Mouse (Mus musculus): ENCODE measurements at regions not wholly inside any gene's neighbourhood (a gene's known extent, or its start where the extent isn't known, plus 50 kb on each side); places are given as distances from the start of the nearest gene placed in this dataset.

DNA sequence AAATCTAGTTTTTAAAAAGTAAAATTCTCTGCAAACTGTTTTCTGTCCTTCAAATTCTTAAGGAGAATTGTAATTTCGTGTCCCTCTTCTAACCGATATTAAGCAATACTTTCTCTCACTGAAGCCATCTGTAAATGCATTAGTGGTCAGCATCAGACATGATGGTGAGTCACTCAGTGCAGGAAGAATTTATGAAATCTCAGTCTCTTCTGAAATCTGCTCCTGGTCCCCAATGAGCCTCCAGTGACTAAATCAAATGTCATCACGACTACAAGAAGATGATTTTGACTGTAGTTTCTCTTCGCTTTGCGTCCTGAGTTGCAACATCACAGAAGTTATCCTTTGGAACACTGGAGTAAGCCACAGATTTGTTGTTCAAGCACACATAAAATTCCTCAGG, 175.7 kb downstream of the Nsun3 start:
- H3K9me3 ChIP-seq (replicated peaks; ENCODE audit: low read length), result no peaks in the 10 kb centered on the region
- no peaks in the 10 kb centered on the region for H3K79me2 ChIP-seq (replicated peaks; ENCODE audit: control insufficient read depth, extremely low read depth, insufficient read depth, poor library complexity, severe bottlenecking)
- peaks cover 20% of the 10 kb centered on the region for H3K27me3 ChIP-seq (replicated peaks)
- no peak for DNase-seq (ENCODE audit: extremely low read depth)
- no peaks in the 10 kb centered on the region for H3K4me1 ChIP-seq (ENCODE audit: control insufficient read depth in 1 of 2, insufficient read depth in 2 of 2)
- dilution Hi-C loops (cut with MboI; ENCODE audit: extremely low pct_ligation_motif_present, extremely low pct_unique_long_range_greater_than_20kb, low sequenced_read_pairs) (no loop called here), in situ Hi-C loops (cut with MboI; ENCODE audit: low pct_ligation_motif_present, low pct_unique_long_range_greater_than_20kb, low sequenced_read_pairs) (no loop called here)
- H3K4me3 ChIP-seq (replicated peaks in 1 of 3; ENCODE audit: low read depth in 2 of 3, low read length in 2 of 3, poor library complexity in 1 of 3), result no peak overlapping the region
- H3K4me2 ChIP-seq (ENCODE audit: insufficient read depth, low read depth, poor library complexity, severe bottlenecking), result no peak overlapping the region
- no peak overlapping the region for H3K9ac ChIP-seq (ENCODE audit: insufficient read depth, low read depth)
- H3K36me3 ChIP-seq (replicated peaks in 1 of 2; ENCODE audit: control insufficient read depth in 1 of 2, insufficient read depth in 1 of 2, low read length in 1 of 2), result no peaks in the 10 kb centered on the region
- TF ChIP-seq SMC3 (IDR thresholded peaks at IDR 0.05; ENCODE audit: low read depth, low read length) (no peak), GABPA (IDR thresholded peaks at IDR 0.05; ENCODE audit: insufficient replicate concordance, low read depth, low read length) (no peak), USF1 (IDR thresholded peaks at IDR 0.05; ENCODE audit: low read depth, low read length) (no peak), ELF1 (IDR thresholded peaks at IDR 0.05; ENCODE audit: low read depth, low read length) (no peak), CTCF (conservative IDR thresholded peaks at IDR 0.05 in 1 of 2, IDR thresholded peaks at IDR 0.05 in 1 of 2; ENCODE audit: low read depth in 2 of 2, low read length in 2 of 2) (no peak), POLR2A (IDR thresholded peaks at IDR 0.05; ENCODE audit: low read depth, low read length) (no peak), JUN (IDR thresholded peaks at IDR 0.05; ENCODE audit: insufficient read depth, low read depth, low read length) (no peak), ZMIZ1 (IDR thresholded peaks at IDR 0.05; ENCODE audit: low read depth, low read length) (no peak), CHD1 (IDR thresholded peaks at IDR 0.05; ENCODE audit: low read depth, low read length) (no peak), MXI1 (IDR thresholded peaks at IDR 0.05; ENCODE audit: low read depth, low read length) (no peak), EP300 (IDR thresholded peaks at IDR 0.05; ENCODE audit: low read length) (no peak), CHD2 (IDR thresholded peaks at IDR 0.05; ENCODE audit: low read length) (no peak), UBTF (IDR thresholded peaks at IDR 0.05; ENCODE audit: low read depth, low read length) (no peak), TCF12 (IDR thresholded peaks at IDR 0.05; ENCODE audit: low read depth, low read length) (no peak), PAX5 (IDR thresholded peaks at IDR 0.05; ENCODE audit: low read length) (no peak)
- no peak overlapping the region for H3K27ac ChIP-seq (ENCODE audit: insufficient read depth, low read depth)

DNA sequence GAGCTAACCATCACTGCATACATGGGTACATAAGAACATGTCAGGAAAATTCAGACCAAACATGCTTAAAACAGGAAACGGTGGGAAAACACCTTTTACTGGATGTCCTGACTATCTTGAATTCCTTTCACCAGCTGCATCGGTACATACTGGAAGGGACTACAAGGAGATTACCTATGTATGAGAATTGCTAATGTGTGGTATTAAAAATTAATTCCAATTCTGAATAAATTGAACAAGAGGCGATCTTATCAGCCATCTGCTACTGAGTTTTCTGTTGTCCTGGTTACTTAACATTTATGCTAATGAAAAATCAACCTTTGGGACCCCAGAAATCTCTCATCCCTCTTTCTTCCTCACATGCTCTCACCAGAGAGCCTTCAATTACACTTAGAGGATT, 178.0 kb downstream of the Nsun3 start:
- dilution Hi-C loops (cut with MboI; ENCODE audit: extremely low pct_ligation_motif_present, extremely low pct_unique_long_range_greater_than_20kb, low sequenced_read_pairs), result no loop called here
- Histone ChIP-seq H3K27ac (ENCODE audit: insufficient read depth, low read depth) (no peak overlapping the region), H3K9ac (ENCODE audit: insufficient read depth, low read depth) (no peak overlapping the region), H3K79me2 (replicated peaks; ENCODE audit: control insufficient read depth, extremely low read depth, insufficient read depth, poor library complexity, severe bottlenecking) (no peaks in the 10 kb centered on the region), H3K4me1 (ENCODE audit: control insufficient read depth in 1 of 2, insufficient read depth in 2 of 2) (no peaks in the 10 kb centered on the region), H3K9me3 (replicated peaks; ENCODE audit: low read length) (no peaks in the 10 kb centered on the region), H3K4me2 (ENCODE audit: insufficient read depth, low read depth, poor library complexity, severe bottlenecking) (no peak overlapping the region), H3K36me3 (replicated peaks in 1 of 2; ENCODE audit: control insufficient read depth in 1 of 2, insufficient read depth in 1 of 2, low read length in 1 of 2) (no peaks in the 10 kb centered on the region), H3K27me3 (replicated peaks) (peaks cover 25% of the 10 kb centered on the region), H3K4me3 (replicated peaks in 1 of 3; ENCODE audit: low read depth in 2 of 3, low read length in 2 of 3, poor library complexity in 1 of 3) (no peak overlapping the region)
- DNase-seq (ENCODE audit: extremely low read depth), result no peak
- in situ Hi-C loops (cut with MboI; ENCODE audit: low pct_ligation_motif_present, low pct_unique_long_range_greater_than_20kb, low sequenced_read_pairs), result no loop called here
- no peak for TF ChIP-seq POLR2A (IDR thresholded peaks at IDR 0.05; ENCODE audit: low read depth, low read length)

DNA sequence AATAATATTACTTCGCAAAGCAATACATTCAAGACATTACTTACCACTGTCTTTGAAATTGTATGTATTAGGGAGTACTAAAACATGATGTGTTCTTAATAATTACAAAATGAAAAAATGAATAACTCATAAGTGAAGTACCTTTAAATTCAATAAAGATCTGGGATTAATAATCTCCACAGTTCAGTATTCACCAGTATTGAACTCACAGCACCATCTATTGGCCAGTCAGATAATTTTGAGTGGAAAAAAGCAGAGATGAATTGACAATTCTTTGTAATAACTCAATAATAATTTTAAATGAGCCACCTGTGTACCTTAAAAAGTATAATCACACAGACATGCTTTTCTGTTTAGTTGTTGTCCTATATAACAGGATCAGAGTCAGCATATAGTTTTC, 180.7 kb downstream of the Nsun3 start:
- dilution Hi-C loops (cut with MboI; ENCODE audit: extremely low pct_ligation_motif_present, extremely low pct_unique_long_range_greater_than_20kb, low sequenced_read_pairs), result no loop called here
- in situ Hi-C loops (cut with MboI; ENCODE audit: low pct_ligation_motif_present, low pct_unique_long_range_greater_than_20kb, low sequenced_read_pairs), result no loop called here

More for the DNA sequence above, 180.7 kb downstream of the Nsun3 start:
- Histone ChIP-seq H3K79me2 (replicated peaks; ENCODE audit: control insufficient read depth, extremely low read depth, insufficient read depth, poor library complexity, severe bottlenecking) (no peaks in the 10 kb centered on the region), H3K4me3 (replicated peaks in 1 of 3; ENCODE audit: low read depth in 2 of 3, low read length in 2 of 3, poor library complexity in 1 of 3) (no peak overlapping the region), H3K4me1 (ENCODE audit: control insufficient read depth in 1 of 2, insufficient read depth in 2 of 2) (no peaks in the 10 kb centered on the region), H3K4me2 (ENCODE audit: insufficient read depth, low read depth, poor library complexity, severe bottlenecking) (no peak overlapping the region), H3K27me3 (replicated peaks) (peaks cover 22% of the 10 kb centered on the region), H3K27ac (ENCODE audit: insufficient read depth, low read depth) (no peak overlapping the region), H3K36me3 (replicated peaks in 1 of 2; ENCODE audit: control insufficient read depth in 1 of 2, insufficient read depth in 1 of 2, low read length in 1 of 2) (no peaks in the 10 kb centered on the region), H3K9ac (ENCODE audit: insufficient read depth, low read depth) (no peak overlapping the region), H3K9me3 (replicated peaks; ENCODE audit: low read length) (no peaks in the 10 kb centered on the region)
- peak; percentile 46 for TF ChIP-seq RAD21 (IDR thresholded peaks at IDR 0.05; ENCODE audit: low read depth, low read length)
- TF ChIP-seq USF1 (IDR thresholded peaks at IDR 0.05; ENCODE audit: low read depth, low read length), result no peak
- no peak for TF ChIP-seq MAX (IDR thresholded peaks at IDR 0.05; ENCODE audit: low read length)
- TF ChIP-seq USF2 (conservative IDR thresholded peaks at IDR 0.05; ENCODE audit: low read depth, low read length), result no peak
- TF ChIP-seq CTCF (conservative IDR thresholded peaks at IDR 0.05 in 1 of 2, IDR thresholded peaks at IDR 0.05 in 1 of 2; ENCODE audit: low read depth in 2 of 2, low read length in 2 of 2), result peak in 1 of 2 experiments; percentile 55; a peak in 2 of 4 replicates
- TF ChIP-seq NRF1 (IDR thresholded peaks at IDR 0.05; ENCODE audit: low read depth, low read length), result no peak
- no peak for TF ChIP-seq RCOR1 (conservative IDR thresholded peaks at IDR 0.05; ENCODE audit: low read depth, low read length)
- TF ChIP-seq ETS1 (conservative IDR thresholded peaks at IDR 0.05; ENCODE audit: low read depth, low read length), result no peak
- no peak for TF ChIP-seq TCF12 (IDR thresholded peaks at IDR 0.05; ENCODE audit: low read depth, low read length)
- TF ChIP-seq HCFC1 (IDR thresholded peaks at IDR 0.05; ENCODE audit: low read depth, low read length), result no peak
- TF ChIP-seq MAFK (IDR thresholded peaks at IDR 0.05; ENCODE audit: insufficient replicate concordance, low read length), result no peak
- no peak for TF ChIP-seq KAT2A (IDR thresholded peaks at IDR 0.05; ENCODE audit: insufficient replicate concordance, low read length)
- TF ChIP-seq CHD1 (IDR thresholded peaks at IDR 0.05; ENCODE audit: low read depth, low read length), result no peak
- TF ChIP-seq MEF2A (IDR thresholded peaks at IDR 0.05; ENCODE audit: borderline replicate concordance, low read depth, low read length), result no peak
- TF ChIP-seq ZMIZ1 (IDR thresholded peaks at IDR 0.05; ENCODE audit: low read depth, low read length), result no peak
- TF ChIP-seq POLR2A (IDR thresholded peaks at IDR 0.05; ENCODE audit: low read depth, low read length), result no peak
- no peak for TF ChIP-seq TBP (conservative IDR thresholded peaks at IDR 0.05; ENCODE audit: low read depth, low read length)
- DNase-seq (ENCODE audit: extremely low read depth), result no peak
